Mouse (Mus musculus) urinary bladder, postnatal 14 days (tissue): ENCODE measurements around the gene Kctd12b.
A peak's percentile ranks its signal among the peaks of the same experiment; 100 is the strongest.
"Not testable (repeated sequence)": the region's sequence is repeated elsewhere in the genome, so short reads cannot be mapped to it uniquely, and the experiment has no call there.

Source experiments
- DNase-seq: peaks from one replicate; pipeline ENCODE4 v3.0.0; 2021; ENCODE audit warnings: low spot score

Gene Kctd12b

GRCm38 (mm10) chrX:153695782-153696395, at the start of gene Kctd12b:
TSS of gene Kctd12b (minus strand) at chrX:153696391.
- DNase-seq, result peak; percentile 10

GRCm38 (mm10) chrX:153742493-153742892, 46.3 kb upstream of the Kctd12b start:
- DNase-seq, result no peak

GRCm38 (mm10) chrX:153735697-153736096, 39.5 kb upstream of the Kctd12b start:
- no peak for DNase-seq

GRCm38 (mm10) chrX:153724400-153724799, 28.2 kb upstream of the Kctd12b start:
- no peak for DNase-seq

- DNase-seq, result peak; percentile 56
Measured at GRCm38 (mm10) chrX:153723110-153723916, 27.1 kb upstream of the Kctd12b start, which contains the start of gene Nbdy. TSS of gene Nbdy (plus strand) at chrX:153723590.

GRCm38 (mm10) chrX:153719602-153720001, 23.4 kb upstream of the Kctd12b start:
- peak; percentile 18 for DNase-seq

GRCm38 (mm10) chrX:153716716-153717115, 20.5 kb upstream of the Kctd12b start:
- no peak for DNase-seq

- peak; percentile 5 for DNase-seq
Measured at GRCm38 (mm10) chrX:153707735-153708134, 11.5 kb upstream of the Kctd12b start.

- no peak for DNase-seq
Measured at GRCm38 (mm10) chrX:153700463-153700862, 4.3 kb upstream of the Kctd12b start.

GRCm38 (mm10) chrX:153668233-153668632, 28.0 kb downstream of the Kctd12b start:
- DNase-seq, result not testable (repeated sequence)

- DNase-seq, result peak; percentile 4
Measured at GRCm38 (mm10) chrX:153664903-153665302, 31.3 kb downstream of the Kctd12b start.

- DNase-seq, result no peak
Measured at GRCm38 (mm10) chrX:153656949-153657348, 39.2 kb downstream of the Kctd12b start.

GRCm38 (mm10) chrX:153640615-153641014, 55.6 kb downstream of the Kctd12b start:
- DNase-seq, result no peak

- peak; percentile 6 for DNase-seq
Measured at GRCm38 (mm10) chrX:153636247-153636646, 59.9 kb downstream of the Kctd12b start.
